Mouse (Mus musculus) testis, adult 2 months (tissue): ENCODE results near the gene Zfhx3. TPM values are rescaled to one million over a fixed set of nuclear protein-coding genes. Genes with fewer than 3 reads are reported as not detected.

Experiments used
- H3K27ac ChIP-seq: fragments of 200-500 bp; 2 replicates; pipeline ENCODE4 v1.5.1; 2012; ENCODE audit warnings: low read depth, low read length; ENCODE audit not compliant: control insufficient read depth, insufficient read depth
- H3K27me3 ChIP-seq: fragments of 200-500 bp; 2 replicates; pipeline ENCODE4 v1.6.1; 2012; ENCODE audit warnings: mild to moderate bottlenecking, low read length, moderate library complexity; ENCODE audit not compliant: control insufficient read depth, insufficient read depth
- H3K36me3 ChIP-seq: fragments of 200-500 bp; 2 replicates; pipeline ENCODE4 v1.6.1; 2012; ENCODE audit warnings: mild to moderate bottlenecking, low read length; ENCODE audit not compliant: control insufficient read depth, insufficient read depth
- H3K4me1 ChIP-seq: fragments of 200-500 bp; 2 replicates; pipeline ENCODE4 v1.6.1; 2012; ENCODE audit warnings: low read length; ENCODE audit not compliant: control insufficient read depth, insufficient read depth
- H3K4me3 ChIP-seq: fragments of 200-500 bp; 2 replicates; pipeline ENCODE4 v1.5.1; 2012; ENCODE audit warnings: low read depth, mild to moderate bottlenecking, low read length, moderate library complexity, mixed read lengths; ENCODE audit not compliant: control insufficient read depth
- CTCF ChIP-seq: fragments of 200-500 bp; IDR thresholded peaks from 2 replicates; pipeline ENCODE4 v1.5.1; 2012; ENCODE audit warnings: low read depth, mild to moderate bottlenecking, inconsistent platforms, low read length, moderate library complexity; ENCODE audit not compliant: control insufficient read depth, insufficient read depth, insufficient replicate concordance
- POLR2A ChIP-seq: fragments of 200-500 bp; IDR thresholded peaks from 2 replicates; pipeline ENCODE4 v1.6.1; 2012; ENCODE audit warnings: low read depth, mild to moderate bottlenecking, inconsistent platforms, low read length, moderate library complexity; ENCODE audit not compliant: control insufficient read depth
- polyA plus RNA-seq: library from polyadenylated mRNA; depleted of rRNA; stranded (reverse); fragments of >200 nt; gene quantifications from 2 replicates; pipeline ENCODE4 v1.2.3, GENCODE M21; 2012

The Zfhx3 gene
- polyA plus RNA-seq, 1 experiment = 11.9 TPM

- H3K4me3 ChIP-seq = no peak overlapping the region
- TF ChIP-seq CTCF (no peak), POLR2A (no peak)
- H3K4me1 ChIP-seq = no peaks in the 10 kb centered on the region
- H3K36me3 ChIP-seq = no peaks in the 10 kb centered on the region
- no peaks in the 10 kb centered on the region for H3K27me3 ChIP-seq
- H3K27ac ChIP-seq = no peak overlapping the region
Measured at GRCm38 (mm10) chr8:108899251-108899771, 956.9 kb downstream of the Zfhx3 start.

GRCm38 (mm10) chr8:108900541-108900940 lies 958.1 kb downstream of the Zfhx3 start:
- H3K27ac ChIP-seq = no peak overlapping the region
- TF ChIP-seq POLR2A = no peak
- no peak for TF ChIP-seq CTCF
- no peaks in the 10 kb centered on the region for H3K36me3 ChIP-seq
- no peak overlapping the region for H3K4me3 ChIP-seq
- no peaks in the 10 kb centered on the region for H3K27me3 ChIP-seq
- no peaks in the 10 kb centered on the region for H3K4me1 ChIP-seq

DNA sequence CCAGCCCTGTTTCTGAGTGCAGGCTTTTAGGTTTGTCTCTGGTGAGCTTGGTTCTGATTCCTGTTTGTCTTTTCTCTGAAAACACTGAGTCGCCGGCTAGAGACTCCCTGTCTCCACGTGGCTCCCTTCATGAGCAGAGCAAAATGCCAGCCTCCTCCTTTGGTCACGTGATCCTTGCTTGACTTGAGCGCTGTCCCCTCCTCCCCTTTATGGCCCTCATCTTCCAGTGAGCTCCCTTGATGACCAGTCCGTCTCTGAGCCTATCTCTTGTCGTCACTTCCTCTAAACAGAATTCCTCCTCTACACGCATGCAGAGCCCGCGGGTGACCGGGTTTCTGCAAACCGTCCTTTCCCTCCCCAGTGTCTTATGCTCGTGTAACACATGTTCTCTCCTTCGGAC lies 958.8 kb downstream of the Zfhx3 start:
- no peak overlapping the region for H3K4me3 ChIP-seq
- TF ChIP-seq CTCF = no peak
- no peak for TF ChIP-seq POLR2A
- no peaks in the 10 kb centered on the region for H3K27me3 ChIP-seq
- no peak overlapping the region for H3K27ac ChIP-seq
- H3K4me1 ChIP-seq = no peaks in the 10 kb centered on the region
- no peaks in the 10 kb centered on the region for H3K36me3 ChIP-seq

DNA sequence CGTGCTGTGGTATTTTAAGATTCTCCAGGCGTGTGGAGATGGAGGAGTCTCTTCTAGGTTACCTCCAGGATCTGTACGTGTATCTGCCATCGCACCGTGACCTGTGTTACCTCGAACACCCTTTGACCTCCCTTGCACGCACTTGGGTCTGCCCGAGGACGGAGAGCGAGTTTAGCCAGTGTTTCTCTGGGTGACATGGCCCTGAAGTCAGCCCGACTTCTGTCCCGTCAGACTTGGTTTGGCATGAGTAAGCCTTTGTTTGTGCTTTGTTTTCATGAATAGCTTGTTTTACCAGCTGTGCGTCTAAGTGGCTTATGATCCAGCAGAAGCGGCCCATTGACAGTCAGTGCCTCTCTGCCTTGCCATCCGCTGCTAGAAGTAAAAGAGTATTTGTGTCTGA lies 961.1 kb downstream of the Zfhx3 start:
- Histone ChIP-seq H3K36me3 (no peaks in the 10 kb centered on the region), H3K4me1 (no peaks in the 10 kb centered on the region), H3K27me3 (no peaks in the 10 kb centered on the region), H3K4me3 (no peak overlapping the region), H3K27ac (no peak overlapping the region)
- TF ChIP-seq POLR2A (no peak), CTCF (no peak)

DNA sequence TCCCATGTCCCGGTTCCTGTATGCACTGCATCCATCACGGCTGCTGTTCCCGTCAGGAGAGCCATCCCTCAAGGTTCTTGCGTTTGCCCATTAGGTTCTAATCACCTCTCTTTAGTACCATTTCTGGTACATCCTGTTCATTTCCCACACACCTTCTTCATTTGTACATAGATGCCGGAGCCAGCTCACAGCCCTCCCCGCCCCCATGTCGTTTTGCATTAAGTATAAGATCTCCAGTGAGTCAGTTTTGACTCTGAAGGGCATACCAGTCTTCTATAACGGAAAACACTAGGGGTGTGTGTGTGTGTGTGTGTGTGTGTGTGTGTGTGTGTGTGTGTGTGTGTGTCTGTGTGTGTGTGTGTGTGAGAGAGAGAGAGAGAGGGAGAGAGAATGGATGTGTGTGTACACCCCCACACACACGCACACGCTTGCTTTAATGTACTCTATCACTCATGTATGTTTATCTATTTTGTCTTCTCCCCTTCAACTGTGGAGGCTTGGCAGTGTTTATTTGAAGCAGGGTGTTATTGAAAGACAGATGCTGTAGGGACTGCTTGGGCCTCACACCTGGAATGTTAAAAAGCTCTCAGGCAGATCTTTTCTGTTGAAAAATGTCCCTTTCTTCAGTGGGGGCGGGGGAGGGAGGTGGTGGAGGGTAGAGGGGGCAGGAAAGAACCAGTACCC lies 962.0 kb downstream of the Zfhx3 start:
- Histone ChIP-seq H3K4me3 (no peak overlapping the region), H3K4me1 (no peaks in the 10 kb centered on the region), H3K27me3 (no peaks in the 10 kb centered on the region), H3K36me3 (no peaks in the 10 kb centered on the region), H3K27ac (no peak overlapping the region)
- TF ChIP-seq CTCF (no peak), POLR2A (no peak)

- H3K4me1 ChIP-seq = no peaks in the 10 kb centered on the region
- no peaks in the 10 kb centered on the region for H3K27me3 ChIP-seq
- no peak for TF ChIP-seq CTCF
- no peak for TF ChIP-seq POLR2A
- no peak overlapping the region for H3K27ac ChIP-seq
- no peak overlapping the region for H3K4me3 ChIP-seq
- H3K36me3 ChIP-seq = no peaks in the 10 kb centered on the region
Measured at GRCm38 (mm10) chr8:108908066-108908465, 965.6 kb downstream of the Zfhx3 start.

DNA sequence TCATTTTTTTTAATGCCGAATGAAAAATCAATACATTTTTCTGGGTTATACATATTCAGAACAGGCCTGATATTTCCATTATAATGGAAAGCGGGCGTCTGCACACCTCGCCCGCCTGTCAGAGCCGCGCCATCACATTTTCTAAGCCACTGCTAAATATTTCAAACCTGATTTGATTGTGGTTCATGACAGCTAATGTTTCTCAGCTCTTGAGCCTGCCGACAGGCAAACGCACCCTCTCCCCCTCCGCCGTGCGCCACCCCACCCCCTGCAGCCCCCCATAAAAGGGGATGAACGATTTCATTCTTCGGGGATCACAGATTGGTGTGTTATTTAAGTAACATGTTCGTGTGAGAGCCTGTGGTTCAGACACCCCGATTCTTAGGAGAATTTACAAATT lies 966.1 kb downstream of the Zfhx3 start:
- TF ChIP-seq CTCF (no peak), POLR2A (no peak)
- H3K27ac ChIP-seq = no peak overlapping the region
- H3K36me3 ChIP-seq = no peaks in the 10 kb centered on the region
- H3K27me3 ChIP-seq = no peaks in the 10 kb centered on the region
- H3K4me1 ChIP-seq = no peaks in the 10 kb centered on the region
- no peak overlapping the region for H3K4me3 ChIP-seq
